ENCODE assay signal across 9 mouse cellular contexts in genomic region chr9:21332161-21333061, GRCm38 (mm10). TPM values are rescaled to one million over a fixed set of nuclear protein-coding genes. Genes with fewer than 3 reads are reported as not detected.
A peak's percentile ranks its signal among the peaks of the same experiment; 100 is the strongest.
DNase-seq lines count a peak whose midpoint lies in the region; ATAC-seq lines count a peak whose summit lies in the region.
"Had no signal": no experiment of that assay in that cellular context is flagged by ENCODE, and none has a peak within 500 bp of the region (broad histone marks: within the 10 kb centered on the region; RNA-seq: fewer than 3 reads in every experiment).

No protein-coding gene starts in this region.

- H3K4me3 ChIP-seq in heart, embryonic 11.5 days (ENCODE audit: low read depth, low read length) = no peak overlapping the region
- no peak overlapping the region for H3K4me3 ChIP-seq in embryonic facial prominence, embryonic 15.5 days (replicated peaks)
- H3K4me3 ChIP-seq in liver, embryonic 12.5 days = no peak overlapping the region
- H3K4me3 ChIP-seq: liver, embryonic 15.5 days had no signal

- peaks cover 38% of the 10 kb centered on the region for H3K4me1 ChIP-seq in heart, embryonic 11.5 days (ENCODE audit: control insufficient read depth, insufficient read depth, low read length)
- H3K4me1 ChIP-seq in embryonic facial prominence, embryonic 15.5 days = peaks cover 13% of the 10 kb centered on the region
- peaks cover 48% of the 10 kb centered on the region for H3K4me1 ChIP-seq in liver, embryonic 12.5 days

- intact Hi-C loops in heart, postnatal 25 days (cut with DNase I) = no loop called here

- no peaks in the 10 kb centered on the region for H3K9me3 ChIP-seq in heart, embryonic 11.5 days (replicated peaks; ENCODE audit: control insufficient read depth, low read length)
- H3K9me3 ChIP-seq in embryonic facial prominence, embryonic 15.5 days (replicated peaks) = no peaks in the 10 kb centered on the region
- H3K9me3 ChIP-seq in liver, embryonic 12.5 days (replicated peaks) = no peaks in the 10 kb centered on the region
- H3K9me3 ChIP-seq: liver, embryonic 15.5 days had no signal

- no peaks in the 10 kb centered on the region for H3K27me3 ChIP-seq in heart, embryonic 11.5 days (ENCODE audit: control insufficient read depth, insufficient read depth, low read length)
- H3K27me3 ChIP-seq in embryonic facial prominence, embryonic 15.5 days = no peaks in the 10 kb centered on the region
- H3K27me3 ChIP-seq in liver, embryonic 12.5 days (replicated peaks) = no peaks in the 10 kb centered on the region
- H3K27me3 ChIP-seq: liver, embryonic 15.5 days had no signal

- DNase-seq in heart, postnatal 25 days (ENCODE audit: low spot score) = no peak
- DNase-seq in 3T3-L1 (ENCODE audit: low read depth, low spot score) = peak; percentile 68
- DNase-seq in urinary bladder, postnatal 10 days (ENCODE audit: low spot score) = no peak
- DNase-seq in ovary, adult 18-20 months (ENCODE audit: low spot score) = no peak
- no peak for DNase-seq in lung, postnatal 10 days

- peak overlapping the region; percentile 30 for H3K27ac ChIP-seq in heart, embryonic 11.5 days (ENCODE audit: low read depth, low read length)
- H3K27ac ChIP-seq in embryonic facial prominence, embryonic 15.5 days (replicated peaks) = peak overlapping the region; percentile 63
- H3K27ac ChIP-seq in liver, embryonic 12.5 days = 0 out of 2 replicates have a peak overlapping the region, but pooled peaks have one; percentile 2
- H3K27ac ChIP-seq: liver, embryonic 15.5 days had no signal

- 36% methylated on average over 9 of the region's 9 CpGs for WGBS in heart, embryonic 11.5 days (ENCODE audit: insufficient replicate concordance)
- WGBS in embryonic facial prominence, embryonic 15.5 days = 28% methylated on average over 9 of the region's 9 CpGs
- WGBS in liver, embryonic 12.5 days (ENCODE audit: insufficient replicate concordance) = 39% methylated on average over 9 of the region's 9 CpGs

- H3K4me2 ChIP-seq in heart, embryonic 11.5 days = no peak overlapping the region
- no peak overlapping the region for H3K4me2 ChIP-seq in embryonic facial prominence, embryonic 15.5 days (replicated peaks)
- no peak overlapping the region for H3K4me2 ChIP-seq in liver, embryonic 12.5 days
- H3K4me2 ChIP-seq: liver, embryonic 15.5 days had no signal

- no peak for ATAC-seq in heart, embryonic 11.5 days (replicated peaks; ENCODE audit: insufficient number of reproducible peaks, low FRiP score, low TSS enrichment)
- ATAC-seq in embryonic facial prominence, embryonic 15.5 days (ENCODE audit: insufficient number of reproducible peaks, low FRiP score, low TSS enrichment, low read depth) = no peak
- ATAC-seq in liver, embryonic 12.5 days = no peak

- H3K36me3 ChIP-seq in heart, embryonic 11.5 days (ENCODE audit: control insufficient read depth, insufficient read depth, low read length) = no peaks in the 10 kb centered on the region
- H3K36me3 ChIP-seq in embryonic facial prominence, embryonic 15.5 days = no peaks in the 10 kb centered on the region
- 0 out of 2 replicates have a peak, but pooled peaks cover 8% of the 10 kb centered on the region for H3K36me3 ChIP-seq in liver, embryonic 12.5 days
- H3K36me3 ChIP-seq: liver, embryonic 15.5 days had no signal

- no peak overlapping the region for H3K9ac ChIP-seq in heart, embryonic 11.5 days (ENCODE audit: low read depth, low read length)
- no peak overlapping the region for H3K9ac ChIP-seq in embryonic facial prominence, embryonic 15.5 days
- no peak overlapping the region for H3K9ac ChIP-seq in liver, embryonic 12.5 days
- H3K9ac ChIP-seq: liver, embryonic 15.5 days had no signal

RNA-seq across cellular contexts. Expression of gene Slc44a2, which starts 11.9 kb away (rescaled TPM):
- polyA plus RNA-seq in heart, embryonic 11.5 days (2014; fragmentation: Nextera tagmentation; extraction: Ambion mirVana) = 62.3 and 70.0 TPM in 2 replicates
- total RNA-seq in heart, postnatal 25 days (2021) = 100 to 1,000 TPM in 1 of 2 experiments, 10 to 100 TPM in 1; 99.2 to 113 TPM
- polyA plus RNA-seq in embryonic facial prominence, embryonic 15.5 days (2015; fragmentation: Nextera tagmentation; extraction: Ambion mirVana) = 133 and 143 TPM in 2 replicates
- 29.2 and 32.5 TPM in 2 replicates for polyA plus RNA-seq in liver, embryonic 12.5 days (2016; fragmentation: Nextera tagmentation; extraction: Ambion mirVana)

RNA-seq across cellular contexts. Expression of gene Ap1m2, which starts 20.3 kb away (rescaled TPM):
- 0.55 and 1.1 TPM in 2 replicates for polyA plus RNA-seq in heart, embryonic 11.5 days (2014; fragmentation: Nextera tagmentation; extraction: Ambion mirVana)
- total RNA-seq in heart, postnatal 25 days (2021) = not detected
- 38.1 and 46.9 TPM in 2 replicates for polyA plus RNA-seq in embryonic facial prominence, embryonic 15.5 days (2015; fragmentation: Nextera tagmentation; extraction: Ambion mirVana)
- 0.10 and 0.25 TPM in 2 replicates for polyA plus RNA-seq in liver, embryonic 12.5 days (2016; fragmentation: Nextera tagmentation; extraction: Ambion mirVana)

RNA-seq across cellular contexts. Expression of gene Ilf3, which starts 35.3 kb away (rescaled TPM):
- 120 and 138 TPM in 2 replicates for polyA plus RNA-seq in heart, embryonic 11.5 days (2014; fragmentation: Nextera tagmentation; extraction: Ambion mirVana)
- total RNA-seq in heart, postnatal 25 days (2021) = 10 to 100 TPM; 25.9 to 29.6 TPM
- 179 and 180 TPM in 2 replicates for polyA plus RNA-seq in embryonic facial prominence, embryonic 15.5 days (2015; fragmentation: Nextera tagmentation; extraction: Ambion mirVana)
- 84.1 and 85.3 TPM in 2 replicates for polyA plus RNA-seq in liver, embryonic 12.5 days (2016; fragmentation: Nextera tagmentation; extraction: Ambion mirVana)

RNA-seq across cellular contexts. Expression of gene Cdkn2d, which starts 41.2 kb away (rescaled TPM):
- 88.4 and 99.8 TPM in 2 replicates for polyA plus RNA-seq in heart, embryonic 11.5 days (2014; fragmentation: Nextera tagmentation; extraction: Ambion mirVana)
- total RNA-seq in heart, postnatal 25 days (2021) = 10 to 100 TPM; 15.1 to 16.8 TPM
- polyA plus RNA-seq in embryonic facial prominence, embryonic 15.5 days (2015; fragmentation: Nextera tagmentation; extraction: Ambion mirVana) = 57.8 and 63.0 TPM in 2 replicates
- 87.4 and 88.6 TPM in 2 replicates for polyA plus RNA-seq in liver, embryonic 12.5 days (2016; fragmentation: Nextera tagmentation; extraction: Ambion mirVana)

RNA-seq across cellular contexts. Expression of gene Kri1, which starts 44.6 kb away (rescaled TPM):
- polyA plus RNA-seq in heart, embryonic 11.5 days (2014; fragmentation: Nextera tagmentation; extraction: Ambion mirVana) = 9.9 and 12.3 TPM in 2 replicates
- total RNA-seq in heart, postnatal 25 days (2021) = 10 to 100 TPM; 15.9 to 17.4 TPM
- 18.2 and 19.0 TPM in 2 replicates for polyA plus RNA-seq in embryonic facial prominence, embryonic 15.5 days (2015; fragmentation: Nextera tagmentation; extraction: Ambion mirVana)
- polyA plus RNA-seq in liver, embryonic 12.5 days (2016; fragmentation: Nextera tagmentation; extraction: Ambion mirVana) = 14.5 and 15.5 TPM in 2 replicates

Comparison
In these comparisons a context has a peak if more than half of its experiments do, and no peak if none do; other contexts are left out.
1. H3K27ac ChIP-seq: peak in every context shown above with its lines; median percentile 63 in embryonic facial prominence, embryonic 15.5 days; 30 in heart, embryonic 11.5 days; 2 in liver, embryonic 12.5 days.
2. RNA of gene Ap1m2, which starts 20.3 kb away (polyA plus RNA-seq): 38.1 to 46.9 TPM in embryonic facial prominence, embryonic 15.5 days; 0.55 to 1.1 TPM in heart, embryonic 11.5 days and 0.10 to 0.25 TPM in liver, embryonic 12.5 days; every median in the first group is over 10 times any median in the second.